Mouse (Mus musculus) naive thymus-derived CD4-positive, alpha-beta T cell, adult 5 months (primary cell): ENCODE measurements around the gene Fndc3a. TPM values are rescaled to one million over a fixed set of nuclear protein-coding genes. Genes with fewer than 3 reads are reported as not detected.

Experiments
- polyA plus RNA-seq: library from polyadenylated mRNA; unstranded; fragments of 100-300 nt; shearing (Covaris generic); gene quantifications from one replicate; pipeline ENCODE4 v1.2.1, GENCODE M21; 2017

Fndc3a gene
- 47.9 TPM for polyA plus RNA-seq

GRCm38 (mm10) chr14:72709710-72710340, at the start of gene Fndc3a:
Gene Fndc3a, minus strand, starts transcription at chr14:72710003.

DNA sequence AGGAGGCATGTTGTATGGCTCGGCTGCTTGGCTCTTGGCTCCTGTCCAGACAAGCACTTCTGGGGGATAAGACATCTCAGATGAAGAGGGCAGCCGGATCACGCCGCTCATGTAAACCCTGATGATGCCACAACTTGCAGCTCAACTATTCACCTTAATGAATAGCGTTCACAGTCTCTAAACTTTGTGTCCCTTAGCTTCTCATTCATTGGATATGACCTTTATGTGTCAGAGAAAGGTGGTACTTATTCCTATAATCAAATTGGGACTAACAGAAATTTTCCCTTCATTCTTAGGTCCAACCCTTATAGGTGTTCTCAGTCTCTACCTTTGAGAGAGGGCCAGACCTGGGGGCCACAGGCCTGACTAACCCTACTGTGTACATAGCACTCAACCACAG, 218.1 kb downstream of the Fndc3a start, which contains the start of gene Gm9195:
Gm9195 (minus strand) TSS at position 101 of the 400 bp plus-strand sequence.

Other genes with a start within 250 kb of the Fndc3a start
- not detected for gene Gm9195, start 218.2 kb downstream of the Fndc3a start, polyA plus RNA-seq